Mouse (Mus musculus): ENCODE data around the gene Ift57.

- TF ChIP-seq POLR2A (IDR thresholded peaks at IDR 0.05; ENCODE audit: control insufficient read depth, extremely low read depth, insufficient read depth, low read length, poor library complexity) (no peak), CTCF (IDR thresholded peaks at IDR 0.05; ENCODE audit: borderline replicate concordance, control insufficient read depth, extremely low read depth, insufficient read depth, low read length, poor library complexity) (no peak)
Observed at GRCm38 (mm10) chr16:49679666-49680065, 19.4 kb upstream of the Ift57 start.
